Mouse (Mus musculus): ENCODE measurements around the gene Hepacam.

DNA sequence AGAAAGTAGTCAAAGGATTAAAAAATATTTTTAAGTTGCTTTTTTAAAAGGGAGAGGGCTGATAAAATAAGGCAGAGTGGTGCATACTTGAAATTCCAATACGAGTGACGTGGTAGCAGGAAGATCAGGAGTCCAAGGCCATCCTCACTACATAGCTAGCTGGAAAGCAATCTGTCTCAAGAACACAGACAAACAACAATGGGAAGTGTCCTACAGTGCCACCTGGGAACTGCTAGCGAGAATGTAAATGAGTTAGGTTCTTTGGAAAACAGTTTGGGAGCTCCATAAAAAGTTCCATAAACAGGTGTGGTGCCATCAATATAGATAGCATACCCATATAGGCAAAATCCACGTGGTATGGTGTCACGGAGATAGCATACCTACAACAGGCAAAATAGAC lies 1.4 kb upstream of the Hepacam start:
- TF ChIP-seq CTCF (IDR thresholded peaks at IDR 0.05; ENCODE audit: insufficient read depth, low read length) = no peak
- TF ChIP-seq POLR2A (IDR thresholded peaks at IDR 0.05; ENCODE audit: borderline replicate concordance, extremely low read depth, low read depth, low read length) = no peak

Data from lung, adult 2 months (tissue).